Mouse (Mus musculus) spleen, adult 12 weeks (tissue): ENCODE measurements around the gene 4931406P16Rik.

Experiments used
- DNase-seq: peaks from one replicate; pipeline ENCODE4 v3.0.0; 2022; ENCODE audit warnings: low spot score

4931406P16Rik gene

DNA sequence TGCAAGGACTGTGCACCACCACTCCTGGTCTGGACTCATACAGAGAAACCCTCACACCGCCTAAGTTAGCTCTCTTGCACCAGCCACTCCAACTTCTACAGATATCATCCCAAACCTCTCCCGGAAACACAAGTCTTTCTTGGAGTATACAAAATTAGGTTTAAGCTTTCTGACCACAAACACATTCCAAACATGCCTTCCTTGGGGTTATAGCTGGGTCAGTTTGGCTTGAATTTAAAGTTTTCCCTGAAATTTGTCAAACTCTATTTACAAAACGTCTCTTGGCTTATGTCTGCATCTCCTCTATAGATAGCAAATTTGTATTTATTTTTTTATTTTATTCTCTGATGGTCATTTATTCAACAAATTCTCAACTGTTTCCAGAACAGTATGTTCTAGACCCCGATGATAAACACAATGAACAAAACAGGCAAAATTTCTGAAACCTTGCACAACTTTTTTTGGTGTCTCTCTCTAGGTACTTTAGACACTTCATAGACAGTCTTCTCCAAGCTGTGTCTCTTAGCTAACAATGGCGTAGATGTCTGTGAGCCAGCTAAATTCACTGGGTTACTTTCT is 4.1 kb downstream of the 4931406P16Rik start:
- no peak for DNase-seq

DNA sequence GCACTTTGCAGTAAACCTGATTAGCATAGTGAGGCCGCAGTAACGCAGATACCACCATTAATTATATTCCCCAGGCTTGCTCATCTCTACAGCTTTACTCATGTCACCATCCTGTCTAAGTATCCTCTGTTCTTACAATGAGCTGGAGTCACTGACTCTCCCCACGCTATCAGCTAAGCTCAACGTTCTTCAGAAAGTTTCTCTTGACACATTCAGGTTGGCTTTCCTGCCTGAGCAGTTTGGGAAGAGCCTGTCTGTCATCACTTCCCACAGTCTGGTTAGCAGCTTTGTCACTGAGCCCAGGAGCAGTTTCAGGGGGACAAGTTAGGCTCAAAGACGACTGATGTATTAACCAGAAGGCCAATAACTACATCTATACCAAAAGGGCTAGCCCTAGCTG is 4.8 kb downstream of the 4931406P16Rik start:
- no peak for DNase-seq

DNA sequence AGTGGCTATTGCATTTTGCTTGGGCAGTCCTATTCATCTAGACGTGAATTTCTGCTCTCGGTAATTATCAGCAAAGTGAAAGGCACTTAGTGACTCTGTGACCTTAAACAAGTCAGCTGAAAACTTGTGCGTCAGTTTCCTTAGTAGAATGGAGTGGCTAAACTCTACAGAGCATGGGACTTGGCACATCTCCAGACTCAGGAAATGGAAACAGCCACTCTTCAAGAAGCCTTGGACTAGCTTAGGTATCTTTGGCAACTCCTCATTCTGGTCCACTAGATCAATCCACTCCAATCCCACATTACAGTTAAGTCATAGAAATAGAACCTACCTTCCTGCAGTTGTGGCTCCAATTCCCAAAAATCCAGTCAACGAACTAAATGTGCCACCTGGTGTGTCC is 7.9 kb downstream of the 4931406P16Rik start:
- no peak for DNase-seq

DNA sequence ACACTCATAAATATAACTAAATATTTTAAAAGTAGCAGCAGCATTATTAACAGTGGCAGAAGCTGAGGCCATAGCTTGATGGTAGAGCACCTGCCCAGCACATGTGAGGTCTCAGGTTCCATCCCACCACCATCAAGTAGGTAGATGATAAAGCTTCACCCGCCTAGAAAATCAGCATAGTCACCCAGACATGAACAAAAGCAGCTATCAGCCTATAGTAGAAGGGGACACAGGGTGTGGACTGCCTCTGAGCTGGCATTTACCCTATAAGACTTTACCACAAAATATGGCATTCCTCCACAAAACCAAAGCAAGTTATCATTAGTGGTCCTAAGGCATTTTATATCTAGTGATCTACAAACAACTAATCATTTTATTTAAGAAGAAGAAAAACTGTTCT is 10.7 kb downstream of the 4931406P16Rik start:
- DNase-seq: no peak

DNA sequence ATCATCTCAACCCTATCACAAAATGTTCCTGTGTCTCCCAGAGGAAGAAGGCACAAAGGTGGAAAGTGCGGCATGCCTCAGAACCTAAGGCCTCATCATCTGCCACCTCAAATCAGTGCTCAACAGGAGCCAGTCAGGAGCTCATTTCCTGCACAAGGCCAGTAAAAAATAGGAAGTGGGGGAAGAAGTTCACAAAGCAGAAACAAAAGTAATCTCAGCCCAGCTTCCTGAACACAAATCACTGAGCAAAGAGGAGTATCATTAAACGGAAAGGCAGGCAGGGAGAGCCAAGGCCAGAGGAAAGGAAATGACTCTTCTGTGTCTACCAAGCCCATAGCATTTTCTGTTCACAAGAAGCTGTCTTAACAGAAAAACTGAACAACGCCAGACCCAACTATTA is 11.4 kb downstream of the 4931406P16Rik start:
- no peak for DNase-seq

DNA sequence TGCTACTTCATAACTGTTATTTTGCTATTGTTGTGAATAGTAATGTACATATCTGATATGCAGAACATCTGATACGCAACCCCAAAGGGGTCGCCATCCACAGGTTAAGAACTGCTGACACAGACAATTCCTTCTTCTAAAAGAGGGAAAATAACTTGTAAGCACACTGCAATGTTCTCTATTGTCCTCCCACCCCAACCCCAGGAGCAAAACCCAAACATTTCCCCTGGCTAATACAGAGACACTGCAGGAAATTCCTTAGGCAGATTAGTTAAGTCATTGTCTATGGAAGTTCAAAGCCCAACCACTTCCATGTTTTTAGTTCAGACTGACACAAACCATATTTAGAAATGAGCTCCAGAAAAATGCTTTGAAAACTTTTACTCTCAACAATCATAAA is 14.5 kb downstream of the 4931406P16Rik start:
- no peak for DNase-seq

DNA sequence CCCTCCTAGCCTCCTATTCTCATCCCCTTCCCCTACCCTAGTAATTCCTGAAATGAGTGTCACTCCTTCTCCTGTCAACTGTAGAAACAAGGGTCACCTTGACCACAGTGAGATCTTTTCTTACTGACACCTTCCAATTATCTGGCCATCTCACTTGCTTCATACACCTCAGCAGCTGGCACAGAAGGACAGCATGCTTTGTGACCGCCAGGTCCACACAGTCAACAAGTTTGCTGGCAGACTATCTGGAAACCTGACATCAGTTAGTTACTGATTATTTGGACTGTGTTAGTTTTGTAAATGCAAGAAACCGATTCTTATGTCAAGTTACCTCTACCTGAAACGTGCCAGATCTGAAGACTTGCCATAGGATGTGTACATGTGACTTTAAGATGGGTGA is 17.2 kb downstream of the 4931406P16Rik start:
- no peak for DNase-seq

DNA sequence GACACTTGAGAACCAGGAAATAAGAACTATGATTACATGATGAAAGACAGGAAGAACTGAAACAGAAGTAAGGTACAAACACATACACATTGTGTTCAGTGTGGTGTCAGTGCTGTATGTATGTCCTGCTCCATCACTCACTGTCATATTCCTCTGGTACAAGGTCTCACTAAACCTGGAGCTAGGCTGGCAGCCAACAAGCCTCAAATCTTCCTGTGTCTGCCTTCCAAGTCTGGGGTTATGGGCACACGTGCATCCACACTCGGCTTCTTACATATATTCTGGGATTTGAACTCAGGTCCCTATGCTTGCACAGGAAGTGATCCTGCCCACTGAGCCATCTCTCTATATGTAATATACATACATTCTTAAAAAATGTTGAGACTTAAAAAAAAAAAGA is 20.7 kb downstream of the 4931406P16Rik start:
- no peak for DNase-seq

DNA sequence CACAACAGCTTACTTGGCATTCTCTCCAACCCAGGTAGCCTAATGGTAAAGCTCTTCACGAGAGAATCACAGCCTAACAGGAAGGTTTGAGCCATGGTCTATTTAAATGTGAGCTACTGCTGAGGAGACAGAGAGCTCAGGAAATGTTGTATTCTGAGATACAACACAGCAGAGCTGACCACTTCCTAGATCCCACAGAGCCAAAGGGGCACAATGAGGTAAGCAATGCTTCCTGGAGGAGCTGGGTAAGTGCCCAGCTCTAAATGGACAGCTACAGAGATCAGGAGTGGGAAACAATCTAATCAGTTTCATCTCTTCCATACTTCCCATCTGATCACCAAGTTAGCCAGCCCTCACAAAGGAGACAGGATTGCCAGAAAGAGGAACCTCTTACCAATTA is 22.1 kb downstream of the 4931406P16Rik start:
- DNase-seq: no peak

DNA sequence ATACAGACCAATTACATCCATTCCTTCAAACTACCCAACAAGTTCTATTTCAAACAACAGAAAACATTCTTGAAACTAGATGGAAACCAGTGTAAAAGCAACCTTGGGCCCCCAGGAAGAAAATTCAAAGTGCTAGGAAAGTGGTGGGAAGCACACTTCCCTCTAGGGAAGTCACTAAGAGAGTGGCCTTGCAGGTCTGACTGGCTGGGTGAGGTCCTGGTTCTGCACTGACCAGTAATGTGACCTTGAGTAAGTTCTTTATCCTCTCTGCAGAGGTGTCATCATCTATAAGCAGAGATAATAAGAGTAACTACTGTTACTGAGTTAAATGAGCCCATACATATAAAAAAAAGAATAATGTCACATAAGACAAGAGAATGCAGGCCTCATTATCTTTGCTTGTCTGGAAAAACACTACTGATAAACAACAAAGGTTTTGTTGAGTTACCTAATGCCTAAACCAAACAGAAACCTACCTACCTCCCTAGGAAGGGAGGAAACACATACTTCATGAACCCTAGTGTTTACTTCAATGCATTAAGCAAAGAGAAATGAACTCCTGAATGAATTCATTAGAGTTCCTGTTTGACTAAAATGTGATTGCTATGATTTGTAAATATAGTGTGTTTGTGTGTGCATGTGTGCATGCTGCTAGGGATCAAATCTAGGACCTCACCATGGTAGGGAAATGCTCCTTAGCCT is 22.8 kb downstream of the 4931406P16Rik start:
- no peak for DNase-seq

DNA sequence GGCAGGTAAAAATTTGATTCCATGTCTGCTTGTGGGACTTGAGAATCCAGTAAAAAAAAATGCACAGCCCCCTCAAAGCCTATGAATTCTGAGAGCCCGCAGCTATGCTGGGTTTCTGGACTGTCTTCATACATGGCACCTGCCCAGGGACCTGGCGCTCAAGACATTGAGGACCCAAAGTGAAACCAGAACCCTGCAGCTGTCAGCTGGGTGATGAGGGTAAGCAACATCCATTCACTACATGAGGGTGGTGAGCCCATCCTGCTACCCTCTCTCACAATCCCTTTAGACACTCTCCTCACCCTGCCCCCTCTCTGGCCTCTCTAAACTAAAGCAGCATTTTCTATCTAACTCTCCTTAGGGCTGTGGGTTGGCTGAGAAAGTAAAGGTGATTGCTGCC is 35.7 kb downstream of the 4931406P16Rik start:
- no peak for DNase-seq

DNA sequence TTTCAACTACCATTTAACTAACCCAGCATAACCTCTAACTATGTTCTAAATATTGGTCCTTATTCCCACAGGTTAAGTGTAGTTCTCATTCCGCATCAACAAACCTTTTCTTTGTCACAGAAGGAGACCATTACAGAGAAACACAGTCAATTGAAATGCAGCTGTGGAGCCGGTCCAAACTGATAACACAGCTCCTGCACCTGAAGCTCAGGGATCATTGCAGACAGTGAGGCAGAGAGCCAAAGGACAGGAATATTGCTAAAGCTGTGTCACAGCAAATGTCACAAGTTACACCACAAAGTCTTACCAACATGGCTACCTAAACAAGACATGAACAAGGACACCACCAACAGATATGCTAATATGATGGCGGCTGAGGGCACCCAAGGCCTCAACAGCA is 37.3 kb downstream of the 4931406P16Rik start:
- no peak for DNase-seq

DNA sequence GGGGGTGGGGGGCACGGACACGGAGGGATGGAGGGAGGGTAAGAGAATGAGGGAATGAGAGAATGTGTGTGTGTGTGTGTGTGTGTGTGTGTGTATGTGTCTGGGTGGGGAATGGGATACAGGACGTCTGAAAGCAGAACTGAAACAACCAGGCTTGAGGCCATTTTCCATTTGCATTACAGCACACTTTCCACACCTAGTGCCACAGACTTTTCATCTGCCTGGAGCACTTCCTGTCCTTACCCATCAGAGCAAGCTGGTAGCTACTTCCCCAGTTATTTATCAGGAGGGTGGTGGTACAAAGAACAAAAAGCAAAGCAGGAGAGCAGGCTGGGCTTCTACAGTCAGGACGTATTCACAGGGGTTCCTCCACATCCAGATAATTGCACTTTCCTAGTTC is 40.9 kb downstream of the 4931406P16Rik start:
- no peak for DNase-seq

DNA sequence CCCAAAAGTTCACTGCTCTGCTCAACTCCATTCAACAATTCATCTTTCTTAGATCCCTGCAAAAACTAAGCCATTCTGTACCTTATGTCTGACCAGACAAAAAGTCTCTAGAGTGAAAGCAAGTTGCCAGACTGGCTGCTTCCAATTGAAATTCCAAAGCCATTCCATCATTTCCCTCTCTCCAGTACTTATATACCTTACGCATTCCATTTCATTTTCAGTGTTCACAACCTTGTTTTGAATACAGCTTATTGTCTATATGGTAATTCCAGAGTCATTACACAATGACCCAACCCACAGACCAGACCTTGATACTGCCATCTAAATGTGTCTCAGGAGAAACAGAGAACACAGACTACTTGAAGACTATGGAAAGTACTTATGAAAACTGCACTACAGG is 44.9 kb downstream of the 4931406P16Rik start:
- DNase-seq: no peak

DNA sequence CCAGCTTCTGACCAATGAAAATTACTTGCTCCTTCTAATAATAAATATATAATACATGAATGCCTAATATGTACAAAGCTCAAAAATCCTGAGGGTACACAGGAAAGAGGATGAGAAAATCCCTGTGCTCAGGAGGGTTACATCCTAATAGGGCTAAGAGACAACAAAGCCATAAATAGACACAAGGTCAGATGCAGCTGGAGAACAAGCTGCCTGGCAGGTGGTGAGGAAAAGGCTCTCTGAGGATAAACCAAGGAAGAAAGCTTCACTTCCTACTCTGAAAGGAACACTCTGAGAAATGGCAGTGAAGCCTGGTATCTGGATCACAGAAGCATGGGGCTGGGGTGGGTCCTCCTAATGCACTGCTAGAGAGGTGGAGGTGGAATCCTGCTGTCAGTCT is 46.9 kb downstream of the 4931406P16Rik start:
- DNase-seq: no peak

DNA sequence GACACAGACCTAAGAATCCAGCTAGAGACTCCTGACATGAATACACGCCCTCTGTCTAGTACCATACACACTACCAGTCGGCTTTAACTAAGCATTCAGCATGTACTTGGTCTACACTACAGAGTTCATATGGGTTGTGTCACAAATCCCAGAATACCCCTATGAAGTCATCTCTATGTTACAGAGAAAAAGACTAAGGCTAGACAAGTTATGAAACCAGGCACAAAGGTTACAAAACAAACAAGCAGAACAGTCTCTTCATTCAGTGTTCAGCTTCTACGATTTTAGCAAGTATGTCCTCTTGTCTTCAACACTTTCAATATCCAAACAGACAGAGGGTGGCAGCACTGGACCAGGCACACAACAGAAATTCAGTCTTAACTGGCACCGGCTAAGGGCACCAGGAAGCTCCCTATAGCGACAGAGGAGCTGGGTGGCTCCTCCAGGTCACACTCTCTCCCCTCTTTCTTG is 47.4 kb downstream of the 4931406P16Rik start:
- no peak for DNase-seq

DNA sequence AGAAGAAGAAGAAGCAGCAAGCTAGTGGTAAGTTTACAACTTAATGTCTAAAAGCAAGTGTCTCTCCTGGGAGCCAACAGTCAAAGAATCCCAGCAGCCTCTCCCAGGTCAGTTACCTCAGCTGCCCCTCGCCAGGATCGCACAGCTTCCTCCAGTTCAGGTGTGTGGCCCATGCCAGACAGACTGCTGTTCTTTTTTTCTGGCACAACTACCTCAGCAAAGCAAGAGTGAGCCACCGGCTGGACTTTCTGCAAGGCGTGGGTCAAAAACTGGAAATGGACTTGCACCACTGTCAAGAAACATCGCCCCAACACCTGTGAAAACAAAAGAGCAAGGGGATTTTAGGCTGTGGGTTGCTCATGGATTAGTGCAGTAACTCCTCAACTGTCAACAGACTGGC is 49.9 kb downstream of the 4931406P16Rik start:
- DNase-seq: no peak

DNA sequence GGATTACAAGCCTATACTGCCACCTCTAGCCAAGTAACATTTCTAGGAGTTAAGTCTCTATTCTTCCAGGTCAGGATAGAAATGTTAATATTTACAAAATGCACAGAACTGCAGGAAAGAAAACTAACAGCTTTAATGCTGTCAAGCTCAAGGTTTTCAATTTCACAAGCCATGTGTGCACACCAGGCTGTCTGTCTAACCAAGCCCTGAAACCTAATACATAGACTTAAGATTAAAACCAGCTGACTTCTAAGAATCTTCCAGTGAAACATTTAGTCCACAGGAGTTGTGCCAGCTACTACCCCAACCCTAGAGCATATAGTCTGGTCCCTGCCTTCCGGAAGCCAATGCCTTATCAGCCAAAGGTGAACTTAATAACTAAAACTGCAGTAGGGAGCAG is 54.9 kb downstream of the 4931406P16Rik start:
- no peak for DNase-seq

DNA sequence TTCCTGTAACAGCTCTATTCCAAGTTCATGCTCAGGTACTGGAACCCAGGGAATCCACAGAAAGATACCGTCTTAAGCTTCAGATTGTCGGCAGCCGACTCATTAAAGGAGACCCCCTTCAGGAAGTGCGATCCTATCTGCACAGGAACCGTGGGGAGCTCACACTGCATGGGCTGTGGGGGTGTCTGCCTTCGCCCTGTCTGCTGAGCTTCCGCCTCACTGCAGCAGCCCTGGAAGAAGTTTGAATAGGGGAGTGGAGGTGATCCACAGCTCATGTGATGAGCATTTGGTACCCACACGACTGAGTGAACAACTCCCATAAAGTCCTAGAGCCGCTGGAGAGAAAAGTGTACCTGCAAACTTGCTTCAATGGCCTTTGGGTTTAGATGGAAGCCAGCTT is 56.1 kb downstream of the 4931406P16Rik start:
- DNase-seq: no peak

DNA sequence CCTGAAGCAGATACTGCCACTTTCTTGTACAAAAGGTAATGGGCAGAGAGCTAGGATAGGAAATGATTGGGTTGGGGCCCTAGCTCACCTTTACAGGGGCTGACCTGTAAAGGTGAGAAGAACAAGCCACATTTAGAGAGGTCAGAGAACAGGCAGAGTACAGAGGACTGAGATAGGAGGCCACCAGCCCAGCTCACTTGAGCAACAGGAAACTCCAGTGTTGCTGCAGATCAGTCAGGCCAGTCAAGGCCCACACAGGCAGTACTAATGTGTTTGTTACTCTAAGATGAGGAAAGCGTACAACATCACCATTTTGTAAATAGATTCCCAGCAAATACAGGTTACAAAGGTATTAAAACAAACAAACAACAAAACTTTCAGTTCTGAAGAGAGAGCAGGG is 57.4 kb downstream of the 4931406P16Rik start:
- no peak for DNase-seq

DNA sequence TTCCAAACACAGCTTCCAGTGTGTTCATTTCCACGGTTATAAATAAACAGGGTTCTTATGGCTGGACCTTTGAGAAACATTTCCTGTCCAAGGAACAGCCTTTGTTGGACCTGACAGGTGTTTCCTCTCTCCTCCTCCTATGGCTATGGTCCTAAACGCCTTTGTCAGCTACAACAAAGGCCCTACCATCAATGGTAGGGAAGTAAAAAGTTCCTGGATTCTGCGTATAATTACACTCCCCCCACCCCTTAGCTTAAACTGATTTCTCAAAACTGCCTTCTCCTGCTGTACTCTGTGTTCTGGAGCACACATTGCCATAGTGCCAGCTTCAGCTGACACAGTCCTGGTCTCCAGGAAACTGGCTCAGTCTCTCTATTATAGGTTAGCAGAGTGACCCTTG is 58.2 kb downstream of the 4931406P16Rik start:
- no peak for DNase-seq

DNA sequence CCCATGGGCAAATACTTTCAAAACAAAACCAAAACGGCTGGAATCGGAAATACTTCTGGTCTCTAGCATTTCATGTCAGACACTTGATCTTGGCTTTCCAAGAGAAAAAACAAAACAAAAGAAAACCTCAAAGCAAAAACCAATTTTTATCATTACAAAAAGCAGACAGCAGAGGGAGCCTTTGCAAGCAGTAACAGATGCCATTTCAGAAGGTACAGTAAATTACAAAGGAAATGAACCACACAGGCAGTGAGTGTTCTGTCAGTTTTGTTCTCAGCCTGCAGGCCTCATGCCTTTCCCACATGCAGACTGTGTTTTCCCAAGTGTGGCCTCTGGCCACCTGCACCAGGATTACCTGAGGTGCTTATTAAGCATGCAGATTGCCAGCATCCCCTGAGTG is 61.3 kb downstream of the 4931406P16Rik start:
- DNase-seq: no peak

DNA sequence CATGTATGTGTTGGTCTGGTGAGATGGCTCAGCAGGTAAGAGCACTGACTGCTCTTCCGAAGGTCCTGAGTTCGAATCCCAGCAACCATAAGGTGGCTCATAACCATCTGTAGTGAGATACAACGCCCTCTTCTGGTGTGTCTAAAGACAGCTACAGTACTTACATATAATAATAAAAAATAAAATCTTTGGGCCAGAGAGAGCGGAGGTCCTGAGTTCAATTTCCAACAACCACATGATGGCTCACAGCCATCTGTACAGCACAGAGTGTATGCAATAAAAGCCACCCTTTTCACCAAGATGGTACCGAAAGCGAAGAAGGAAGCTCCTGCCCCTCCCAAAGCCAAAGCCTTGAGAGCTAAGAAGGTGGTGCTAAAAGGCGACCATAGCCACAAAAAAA is 62.6 kb downstream of the 4931406P16Rik start, which contains the start of gene Gm6096:
Gm6096 (plus strand) TSS at position 301 of the 400 bp plus-strand sequence.
- DNase-seq: no peak

DNA sequence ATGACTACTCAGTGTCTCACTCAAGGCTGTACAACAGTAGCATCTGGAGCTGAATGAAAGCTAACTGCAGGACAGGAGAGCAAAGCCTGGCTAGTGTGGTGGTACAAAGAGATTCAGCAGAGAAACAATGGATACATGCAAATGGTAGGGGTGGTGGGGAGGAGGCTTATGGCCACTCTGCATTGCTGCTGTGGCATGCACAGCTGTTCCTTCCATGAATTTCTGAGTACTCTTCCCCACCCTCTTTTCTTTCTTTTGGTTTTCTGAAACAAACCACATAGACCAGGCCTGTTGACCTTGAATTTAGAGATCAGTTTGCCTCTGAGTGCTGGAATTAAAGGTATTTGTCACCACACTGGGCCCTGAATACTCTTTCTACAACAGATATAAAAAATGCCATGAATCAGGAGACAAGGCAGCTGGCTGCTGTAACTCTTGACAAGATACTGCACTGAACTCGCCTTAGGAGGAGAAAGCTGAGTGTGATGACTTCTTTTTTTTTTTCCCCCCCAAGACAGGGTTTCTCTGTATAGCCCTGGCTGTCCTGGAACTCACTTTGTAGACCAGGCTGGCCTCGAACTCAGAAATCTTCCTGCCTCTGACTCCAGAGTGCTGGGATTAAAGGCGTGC is 66.4 kb downstream of the 4931406P16Rik start:
- no peak for DNase-seq
